28 mouse cellular contexts compared by ENCODE assay signal in the genomic region with DNA sequence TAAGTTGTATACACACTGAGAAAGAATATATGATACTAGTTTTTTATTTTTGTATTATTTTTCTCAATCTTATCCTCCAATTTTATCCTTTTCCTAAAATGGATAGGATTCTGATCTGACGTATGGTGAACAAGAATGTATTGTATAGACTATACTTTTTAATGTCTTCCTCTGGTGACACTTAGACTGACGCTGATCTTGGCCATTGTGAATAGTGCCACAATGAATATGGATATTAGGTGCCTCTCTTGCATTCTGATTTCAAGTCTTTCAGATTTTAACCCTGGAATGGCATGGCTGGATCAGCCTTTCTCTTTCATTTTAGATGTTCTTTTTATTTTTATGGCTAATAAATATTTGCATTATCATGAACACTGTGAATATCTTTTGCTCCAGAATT. TPM values are rescaled to one million over a fixed set of nuclear protein-coding genes. Genes with fewer than 3 reads are reported as not detected.
A peak's percentile ranks its signal among the peaks of the same experiment; 100 is the strongest.
DNase-seq lines count a peak whose midpoint lies in the region; ATAC-seq and TF ChIP-seq lines count a peak whose summit lies in the region.
"Had no signal": no experiment of that assay in that cellular context is flagged by ENCODE, and none has a peak within 500 bp of the region (broad histone marks: within the 10 kb centered on the region; RNA-seq: fewer than 3 reads in every experiment).

No protein-coding gene starts in this region.

- H3K27me3 ChIP-seq in hindbrain, embryonic 11.5 days (ENCODE audit: control insufficient read depth, insufficient read depth, low read length), result no peaks in the 10 kb centered on the region
- H3K27me3 ChIP-seq in hindbrain, embryonic 10.5 days (ENCODE audit: insufficient read depth, poor library complexity, severe bottlenecking), result no peaks in the 10 kb centered on the region
- no peaks in the 10 kb centered on the region for H3K27me3 ChIP-seq in midbrain, embryonic 12.5 days
- H3K27me3 ChIP-seq in midbrain, embryonic 10.5 days (ENCODE audit: low read depth, poor library complexity, severe bottlenecking), result no peaks in the 10 kb centered on the region
- H3K27me3 ChIP-seq: CH12.LX; embryonic facial prominence, embryonic 13.5 days; embryonic facial prominence, embryonic 15.5 days; forebrain, embryonic 12.5 days; Patski had no signal

- no peaks in the 10 kb centered on the region for H3K36me3 ChIP-seq in hindbrain, embryonic 11.5 days (ENCODE audit: control insufficient read depth, insufficient read depth, low read length)
- no peaks in the 10 kb centered on the region for H3K36me3 ChIP-seq in hindbrain, embryonic 10.5 days
- H3K36me3 ChIP-seq in midbrain, embryonic 12.5 days, result no peaks in the 10 kb centered on the region
- H3K36me3 ChIP-seq in midbrain, embryonic 10.5 days, result no peaks in the 10 kb centered on the region
- H3K36me3 ChIP-seq: embryonic facial prominence, embryonic 13.5 days; embryonic facial prominence, embryonic 15.5 days; forebrain, embryonic 10.5 days; forebrain, embryonic 12.5 days; G1E had no signal

- ATAC-seq in hindbrain, embryonic 11.5 days (ENCODE audit: low FRiP score), result peak; percentile 69
- ATAC-seq in midbrain, embryonic 12.5 days (ENCODE audit: low FRiP score, low read depth), result peak; percentile 68
- ATAC-seq: activated CD4-positive, CD25-positive, alpha-beta regulatory T cell, adult 4 months; CD4-positive, CD25-positive, alpha-beta regulatory T cell, adult 4 months; forebrain, embryonic 14.5 days; forebrain, embryonic 16.5 days; Patski had no signal

- no peak overlapping the region for H3K9ac ChIP-seq in hindbrain, embryonic 11.5 days (ENCODE audit: low read depth, low read length)
- H3K9ac ChIP-seq in midbrain, embryonic 12.5 days (replicated peaks), result no peak overlapping the region
- H3K9ac ChIP-seq: embryonic facial prominence, embryonic 13.5 days; embryonic facial prominence, embryonic 15.5 days; forebrain, embryonic 12.5 days had no signal

- 27% methylated on average over 2 of the region's 2 CpGs for WGBS in hindbrain, embryonic 11.5 days
- WGBS in hindbrain, embryonic 10.5 days, result 32% methylated on average over 2 of the region's 2 CpGs
- WGBS in midbrain, embryonic 12.5 days, result 21% methylated on average over 2 of the region's 2 CpGs
- WGBS in midbrain, embryonic 10.5 days, result 43% methylated on average over 2 of the region's 2 CpGs

- no peak overlapping the region for H3K4me2 ChIP-seq in hindbrain, embryonic 11.5 days (replicated peaks; ENCODE audit: low read depth, low read length)
- no peak overlapping the region for H3K4me2 ChIP-seq in midbrain, embryonic 12.5 days (replicated peaks)
- H3K4me2 ChIP-seq: embryonic facial prominence, embryonic 13.5 days; embryonic facial prominence, embryonic 15.5 days; forebrain, embryonic 12.5 days had no signal

- H3K4me1 ChIP-seq in hindbrain, embryonic 11.5 days (replicated peaks; ENCODE audit: control insufficient read depth, insufficient read depth, low read length), result no peaks in the 10 kb centered on the region
- 0 out of 2 replicates have a peak, but pooled peaks cover 5% of the 10 kb centered on the region for H3K4me1 ChIP-seq in hindbrain, embryonic 10.5 days (replicated peaks)
- H3K4me1 ChIP-seq in midbrain, embryonic 12.5 days, result no peaks in the 10 kb centered on the region
- H3K4me1 ChIP-seq in midbrain, embryonic 10.5 days, result peaks cover 7% of the 10 kb centered on the region; the same call in 1 of the 2 replicates
- H3K4me1 ChIP-seq: embryonic facial prominence, embryonic 13.5 days; embryonic facial prominence, embryonic 15.5 days; forebrain, embryonic 10.5 days had no signal

- no peak for TF ChIP-seq CTCF in brain, embryonic 14.5 days (IDR thresholded peaks at IDR 0.05; ENCODE audit: borderline replicate concordance, extremely low read depth, insufficient read depth, insufficient read length)

- no peak for TF ChIP-seq POLR2A in brain, embryonic 14.5 days (IDR thresholded peaks at IDR 0.05; ENCODE audit: borderline replicate concordance, extremely low read depth, insufficient read depth, insufficient read length, poor library complexity, severe bottlenecking)

- DNase-seq in hindbrain, embryonic 11.5 days (ENCODE audit: low spot score), result no peak
- DNase-seq in hindbrain, embryonic 10.5 days (ENCODE audit: low spot score), result no peak
- DNase-seq in midbrain, embryonic 10.5 days (ENCODE audit: low spot score), result no peak
- DNase-seq in brain, embryonic 14.5 days (ENCODE audit: low read depth), result peak; percentile 25
- DNase-seq: adrenal gland, adult 8-10 months; adrenal gland, postnatal 14 days; adrenal gland, postnatal 36 days; B cell, adult 2 months; cerebellum, adult 11 months; cerebellum, adult 18-20 months; cerebellum, adult 8-10 months; cerebellum, adult 9-11 months; cerebellum, postnatal 14 days; cerebellum, postnatal 36 days; embryo, embryonic 11 days had no signal

- no peak overlapping the region for H3K4me3 ChIP-seq in hindbrain, embryonic 11.5 days (ENCODE audit: low read depth, low read length)
- H3K4me3 ChIP-seq in hindbrain, embryonic 10.5 days, result no peak overlapping the region
- no peak overlapping the region for H3K4me3 ChIP-seq in midbrain, embryonic 12.5 days
- no peak overlapping the region for H3K4me3 ChIP-seq in midbrain, embryonic 10.5 days
- H3K4me3 ChIP-seq: embryonic facial prominence, embryonic 13.5 days; embryonic facial prominence, embryonic 15.5 days; erythroblast, embryonic 14.5 days; forebrain, embryonic 10.5 days; forebrain, embryonic 12.5 days had no signal

- no peak overlapping the region for H3K27ac ChIP-seq in hindbrain, embryonic 11.5 days (ENCODE audit: low read depth, low read length)
- H3K27ac ChIP-seq in hindbrain, embryonic 10.5 days, result no peak overlapping the region
- no peak overlapping the region for H3K27ac ChIP-seq in midbrain, embryonic 12.5 days (replicated peaks)
- H3K27ac ChIP-seq in midbrain, embryonic 10.5 days (replicated peaks), result no peak overlapping the region
- H3K27ac ChIP-seq: embryonic facial prominence, embryonic 13.5 days; embryonic facial prominence, embryonic 15.5 days; forebrain, embryonic 10.5 days; forebrain, embryonic 12.5 days had no signal

- no peaks in the 10 kb centered on the region for H3K9me3 ChIP-seq in hindbrain, embryonic 11.5 days (ENCODE audit: control insufficient read depth, low read length)
- no peaks in the 10 kb centered on the region for H3K9me3 ChIP-seq in hindbrain, embryonic 10.5 days
- no peaks in the 10 kb centered on the region for H3K9me3 ChIP-seq in midbrain, embryonic 12.5 days
- no peaks in the 10 kb centered on the region for H3K9me3 ChIP-seq in midbrain, embryonic 10.5 days (replicated peaks)
- H3K9me3 ChIP-seq: embryonic facial prominence, embryonic 13.5 days; embryonic facial prominence, embryonic 15.5 days; forebrain, embryonic 10.5 days; forebrain, embryonic 12.5 days had no signal

RNA-seq across cellular contexts. Expression of a gene that starts 17.4 kb away (rescaled TPM):
- 21.1 and 23.3 TPM in 2 replicates for polyA plus RNA-seq in hindbrain, embryonic 11.5 days (2014; fragmentation: Nextera tagmentation; extraction: Ambion mirVana)
- polyA plus RNA-seq in hindbrain, embryonic 10.5 days (2016; fragmentation: Nextera tagmentation; extraction: Ambion mirVana), result 7.8 and 12.8 TPM in 2 replicates
- 24.3 and 25.7 TPM in 2 replicates for polyA plus RNA-seq in midbrain, embryonic 12.5 days (2016; fragmentation: Nextera tagmentation; extraction: Ambion mirVana)
- 6.1 and 8.6 TPM in 2 replicates for polyA plus RNA-seq in midbrain, embryonic 10.5 days (2016; fragmentation: Nextera tagmentation; extraction: Ambion mirVana)
- 14.9 and 24.3 TPM in 2 replicates for polyA plus RNA-seq in brain, embryonic 14.5 days (2012; rRNA removed)
- polyA plus RNA-seq: erythroblast, embryonic 14.5 days; G1E had no signal
